Mouse (Mus musculus) heart, adult 2 months (tissue): ENCODE data around the gene Il22ra1. TPM values are rescaled to one million over a fixed set of nuclear protein-coding genes. Genes with fewer than 3 reads are reported as not detected.

Experiments used
- DNase-seq, 2 experiments: peaks; one replicate each; pipeline ENCODE4 v3.0.0; 2021
- H3K27ac ChIP-seq: fragments of 200-600 bp; 2 replicates; pipeline ENCODE4 v1.8.1; 2022
- H3K27me3 ChIP-seq: fragments of 200-500 bp; 2 replicates; pipeline ENCODE4 v1.6.1; 2012; ENCODE audit warnings: mild to moderate bottlenecking, low read length, inconsistent platforms, mixed read lengths; ENCODE audit not compliant: control insufficient read depth, insufficient read depth
- H3K36me3 ChIP-seq: fragments of 200-500 bp; 2 replicates; pipeline ENCODE4 v1.6.1; 2012; ENCODE audit warnings: low read length, inconsistent platforms; ENCODE audit not compliant: control insufficient read depth, insufficient read depth
- H3K4me1 ChIP-seq: fragments of 200-500 bp; 2 replicates; pipeline ENCODE4 v1.6.1; 2011; ENCODE audit warnings: low read length; ENCODE audit not compliant: control insufficient read depth, insufficient read depth
- H3K4me3 ChIP-seq: fragments of 200-600 bp; 2 replicates; pipeline ENCODE4 v1.8.1; 2022
- H3K79me2 ChIP-seq: fragments of 200-500 bp; replicated peaks from 2 replicates; pipeline ENCODE4 v1.6.1; 2012; ENCODE audit warnings: mild to moderate bottlenecking, inconsistent platforms, low read length, moderate library complexity, mixed read lengths; ENCODE audit not compliant: control insufficient read depth, insufficient read depth
- H3K9ac ChIP-seq: fragments of 200-500 bp; 2 replicates; pipeline ENCODE4 v1.6.1; 2012; ENCODE audit warnings: low read depth, mild to moderate bottlenecking, control low read depth, inconsistent platforms, low read length, mixed read lengths
- CTCF ChIP-seq: fragments of 200-600 bp; IDR thresholded peaks from 2 replicates; pipeline ENCODE4 v1.8.1; 2022; ENCODE audit warnings: antibody characterized with exemption, mild to moderate bottlenecking, moderate library complexity
- EP300 ChIP-seq: fragments of 200-500 bp; IDR thresholded peaks from 2 replicates; pipeline ENCODE4 v1.6.1; 2011; ENCODE audit warnings: low read depth, low read length, control low read depth; ENCODE audit not compliant: insufficient read depth
- POLR2A ChIP-seq: fragments of 200-500 bp; IDR thresholded peaks from 2 replicates; pipeline ENCODE4 v1.6.1; 2011; ENCODE audit warnings: mild to moderate bottlenecking, low read depth, low read length, control low read depth; ENCODE audit not compliant: insufficient read depth
- WGBS: fragments of 180-500 bp; shearing (Covaris S2); methylation state at CpG from one replicate; pipeline ENCODE4 v1.1.7; 2018; 5-methylcytosine and 5-hydroxymethylcytosine counted together
- intact Hi-C: fragments of 180-260 bp; cut with DNase I; formaldehyde crosslinking; loops from one replicate; pipeline ENCODE4 v1.15.1; 2025
- polyA plus RNA-seq: library from polyadenylated mRNA; depleted of rRNA; stranded (reverse); fragments of >200 nt; gene quantifications from 2 replicates; pipeline ENCODE4 v1.2.3, GENCODE M21; 2012; rRNA removed
- total RNA-seq, 2 experiments: library from RNA; stranded (reverse); gene quantifications; 2 replicates each; pipeline ENCODE4 v1.2.3; 2021

Gene Il22ra1
- total and polyA plus RNA-seq, 3 experiments: 0.23 to 0.42 (median 0.30) TPM

DNA sequence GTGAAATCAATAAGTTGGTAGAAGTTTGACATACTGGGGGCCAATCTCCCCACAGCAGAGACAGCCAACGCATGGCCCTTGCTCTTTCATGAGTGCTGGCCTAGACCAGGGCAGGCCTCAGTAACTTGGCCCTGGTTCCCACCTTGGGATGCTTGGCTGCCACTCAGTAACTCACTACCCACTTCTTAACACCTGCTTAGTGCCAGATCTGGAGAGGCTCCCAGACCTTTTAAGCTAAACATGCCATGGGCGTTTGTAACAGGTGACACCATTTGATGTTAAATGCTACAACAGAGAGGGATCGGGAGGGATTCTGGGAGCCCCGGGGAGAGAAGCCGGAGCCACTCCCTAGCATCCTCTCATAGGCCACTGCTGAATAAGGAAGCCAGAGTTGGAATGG, 64.8 kb downstream of the Il22ra1 start:
- H3K9ac ChIP-seq: no peak overlapping the region
- WGBS: 65% methylated on average over 5 of the region's 5 CpGs
- H3K79me2 ChIP-seq: no peaks in the 10 kb centered on the region
- H3K36me3 ChIP-seq: no peaks in the 10 kb centered on the region
- TF ChIP-seq CTCF: no peak
- intact Hi-C loops: no loop called here
- no peak overlapping the region for H3K4me3 ChIP-seq
- DNase-seq: no peak
- no peak overlapping the region for H3K27ac ChIP-seq
- H3K4me1 ChIP-seq: no peaks in the 10 kb centered on the region
- no peaks in the 10 kb centered on the region for H3K27me3 ChIP-seq

DNA sequence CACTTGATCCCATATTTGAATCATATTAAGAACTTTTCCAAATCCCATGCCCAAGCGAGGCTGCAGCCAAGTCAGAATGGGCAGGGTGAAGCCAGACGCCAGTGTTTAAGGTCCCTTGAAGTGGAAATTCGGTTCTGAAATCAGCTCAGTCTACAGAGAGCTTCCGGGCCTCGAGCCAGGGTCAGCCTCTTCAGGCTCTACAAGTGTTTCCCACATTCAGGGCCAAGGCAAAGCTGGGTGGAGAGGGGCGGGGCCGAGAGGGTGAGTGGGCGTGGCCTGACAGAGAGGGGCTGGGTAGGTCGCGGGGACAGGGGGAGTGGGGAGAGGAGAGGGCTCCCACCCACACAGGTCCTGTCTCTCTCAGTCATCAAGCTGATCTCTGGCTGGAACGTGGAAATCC, 70.0 kb downstream of the Il22ra1 start:
- Histone ChIP-seq H3K9ac (peak overlapping the region; percentile 28), H3K4me1 (peaks cover 1% of the 10 kb centered on the region; the same call in 1 of the 2 replicates), H3K4me3 (no peak overlapping the region), H3K27ac (no peak overlapping the region), H3K79me2 (no peaks in the 10 kb centered on the region), H3K36me3 (no peaks in the 10 kb centered on the region), H3K27me3 (no peaks in the 10 kb centered on the region)
- peak; percentile 59 to 62 for DNase-seq
- TF ChIP-seq CTCF (no peak), POLR2A (no peak), EP300 (no peak)
- 19% methylated on average over 11 of the region's 11 CpGs for WGBS
- intact Hi-C loops: no loop called here

GRCm38 (mm10) chr4:135801543-135801942, 73.6 kb downstream of the Il22ra1 start:
- peaks cover 1% of the 10 kb centered on the region; the same call in 1 of the 2 replicates for H3K4me1 ChIP-seq
- peak; percentile 88 to 94 for DNase-seq
- no peak overlapping the region for H3K9ac ChIP-seq
- peak overlapping the region; percentile 45 for H3K27ac ChIP-seq
- no peaks in the 10 kb centered on the region for H3K36me3 ChIP-seq
- H3K27me3 ChIP-seq: no peaks in the 10 kb centered on the region
- no peaks in the 10 kb centered on the region for H3K79me2 ChIP-seq
- WGBS: 9% methylated on average over 8 of the region's 8 CpGs
- intact Hi-C loops: loop anchor here (1.0 to 5.0 kb wide), 4 partner anchors 36 to 141 kb away; partner anchors contain the start of gene Fuca1
- TF ChIP-seq POLR2A (no peak), EP300 (peak; percentile 96)
- no peak overlapping the region for H3K4me3 ChIP-seq

Other genes starting within 250 kb of the Il22ra1 start
- not detected for gene Stpg1, start 233.4 kb upstream of the Il22ra1 start, total RNA-seq
- 0.12 and 0.25 TPM in 2 replicates for gene Stpg1, start 233.4 kb upstream of the Il22ra1 start, polyA plus RNA-seq
- 10 to 100 TPM; 35.0 to 41.5 TPM for gene Nipal3, start 233.1 kb upstream of the Il22ra1 start, total RNA-seq
- gene Nipal3, start 233.1 kb upstream of the Il22ra1 start, polyA plus RNA-seq: 27.0 and 39.4 TPM in 2 replicates
- under 1 TPM; 0.08 to 0.14 TPM for gene Grhl3, start 154.5 kb upstream of the Il22ra1 start, total RNA-seq
- 0.04 TPM in 1 of 2 replicates, not detected in the other for gene Grhl3, start 154.5 kb upstream of the Il22ra1 start, polyA plus RNA-seq
- gene Ifnlr1, start 41.9 kb upstream of the Il22ra1 start, total RNA-seq: 1 to 10 TPM; 1.8 to 3.2 TPM
- 2.0 and 2.8 TPM in 2 replicates for gene Ifnlr1, start 41.9 kb upstream of the Il22ra1 start, polyA plus RNA-seq
- gene Myom3, start 31.5 kb downstream of the Il22ra1 start, total RNA-seq: 1 to 10 TPM in 1 of 2 experiments, under 1 TPM in 1; 0.61 to 1.5 TPM
- 1.4 and 1.6 TPM in 2 replicates for gene Myom3, start 31.5 kb downstream of the Il22ra1 start, polyA plus RNA-seq
- gene Srsf10, start 127.6 kb downstream of the Il22ra1 start, total RNA-seq: 10 to 100 TPM; 45.3 to 49.1 TPM
- gene Srsf10, start 127.6 kb downstream of the Il22ra1 start, polyA plus RNA-seq: 28.8 and 37.7 TPM in 2 replicates
- 10 to 100 TPM; 58.8 to 81.2 TPM for gene Pnrc2, start 145.7 kb downstream of the Il22ra1 start, total RNA-seq
- 14.9 and 35.4 TPM in 2 replicates for gene Pnrc2, start 145.7 kb downstream of the Il22ra1 start, polyA plus RNA-seq
- under 1 TPM; 0.23 to 0.59 TPM for gene Cnr2, start 167.2 kb downstream of the Il22ra1 start, total RNA-seq
- gene Cnr2, start 167.2 kb downstream of the Il22ra1 start, polyA plus RNA-seq: 0.64 and 0.88 TPM in 2 replicates
- gene Fuca1, start 192.6 kb downstream of the Il22ra1 start, total RNA-seq: 10 to 100 TPM; 30.4 to 34.6 TPM
- 24.0 and 25.3 TPM in 2 replicates for gene Fuca1, start 192.6 kb downstream of the Il22ra1 start, polyA plus RNA-seq
- 10 to 100 TPM; 72.6 to 80.4 TPM for gene Hmgcl, start 218.3 kb downstream of the Il22ra1 start, total RNA-seq
- 71.9 and 96.9 TPM in 2 replicates for gene Hmgcl, start 218.3 kb downstream of the Il22ra1 start, polyA plus RNA-seq
- gene Gale, start 235.6 kb downstream of the Il22ra1 start, total RNA-seq: 1 to 10 TPM; 1.6 to 2.0 TPM
- gene Gale, start 235.6 kb downstream of the Il22ra1 start, polyA plus RNA-seq: 4.6 TPM in 2 replicates
- 10 to 100 TPM; 35.9 to 37.1 TPM for gene Lypla2, start 244.5 kb downstream of the Il22ra1 start, total RNA-seq
- gene Lypla2, start 244.5 kb downstream of the Il22ra1 start, polyA plus RNA-seq: 52.2 and 55.1 TPM in 2 replicates